Mouse (Mus musculus) splenic B cell, adult 2 months (primary cell): ENCODE results near the gene Tmem50a.

ENCODE experiments used
- DNase-seq: peaks from one replicate; pipeline ENCODE4 v3.0.0-alpha.2; 2011; ENCODE audit warnings: low read depth, low spot score
- H3K27me3 ChIP-seq: 2 replicates; pipeline ENCODE4 v1.6.1; 2012; ENCODE audit warnings: mild to moderate bottlenecking, low read length, moderate library complexity, mixed read lengths; ENCODE audit not compliant: control insufficient read depth, poor library complexity, insufficient read depth, severe bottlenecking
- H3K36me3 ChIP-seq: 2 replicates; pipeline ENCODE4 v1.6.1; 2012; ENCODE audit warnings: mild to moderate bottlenecking, low read length, moderate library complexity, mixed read lengths; ENCODE audit not compliant: control insufficient read depth, poor library complexity, insufficient read depth, severe bottlenecking

Gene Tmem50a

GRCm38 (mm10) chr4:134929536-134929935, 14.7 kb upstream of the Tmem50a start:
- H3K36me3 ChIP-seq, result peaks cover 15% of the 10 kb centered on the region
- peak; percentile 73 for DNase-seq
- no peaks in the 10 kb centered on the region for H3K27me3 ChIP-seq

GRCm38 (mm10) chr4:134928464-134928836, 13.6 kb upstream of the Tmem50a start:
- Histone ChIP-seq H3K36me3 (peaks cover 19% of the 10 kb centered on the region), H3K27me3 (no peaks in the 10 kb centered on the region)
- DNase-seq, result no peak

- DNase-seq, result no peak
- Histone ChIP-seq H3K27me3 (no peaks in the 10 kb centered on the region), H3K36me3 (peaks cover 19% of the 10 kb centered on the region)
These were observed 13.1 kb upstream of the Tmem50a start for GRCm38 (mm10) chr4:134927815-134928463.

- no peak for DNase-seq
- Histone ChIP-seq H3K36me3 (peaks cover 19% of the 10 kb centered on the region), H3K27me3 (no peaks in the 10 kb centered on the region)
These were observed 10.4 kb upstream of the Tmem50a start for GRCm38 (mm10) chr4:134925206-134925605.

- DNase-seq, result peak; percentile 79
- Histone ChIP-seq H3K27me3 (no peaks in the 10 kb centered on the region), H3K36me3 (peaks cover 19% of the 10 kb centered on the region)
These were observed 9.4 kb upstream of the Tmem50a start for GRCm38 (mm10) chr4:134924019-134924741.

GRCm38 (mm10) chr4:134923258-134924018, 8.6 kb upstream of the Tmem50a start, which contains the start of gene Rsrp1:
TSS of gene Rsrp1 (plus strand) at chr4:134923592.
- peak; percentile 100 for DNase-seq
- H3K27me3 ChIP-seq, result no peaks in the 10 kb centered on the region
- H3K36me3 ChIP-seq, result peaks cover 19% of the 10 kb centered on the region

- Histone ChIP-seq H3K36me3 (peaks cover 19% of the 10 kb centered on the region), H3K27me3 (no peaks in the 10 kb centered on the region)
- DNase-seq, result no peak
These were observed 8.1 kb upstream of the Tmem50a start for GRCm38 (mm10) chr4:134922925-134923244.

GRCm38 (mm10) chr4:134922111-134922924, 7.5 kb upstream of the Tmem50a start:
- peaks cover 18% of the 10 kb centered on the region for H3K36me3 ChIP-seq
- no peak for DNase-seq
- no peaks in the 10 kb centered on the region for H3K27me3 ChIP-seq

- DNase-seq, result no peak
- peaks cover 17% of the 10 kb centered on the region for H3K36me3 ChIP-seq
- H3K27me3 ChIP-seq, result no peaks in the 10 kb centered on the region
These were observed 6.9 kb upstream of the Tmem50a start for GRCm38 (mm10) chr4:134921703-134922102.

GRCm38 (mm10) chr4:134920631-134921030, 5.8 kb upstream of the Tmem50a start:
- no peak for DNase-seq
- Histone ChIP-seq H3K36me3 (peaks cover 11% of the 10 kb centered on the region; the same call in 1 of the 2 replicates), H3K27me3 (no peaks in the 10 kb centered on the region)

GRCm38 (mm10) chr4:134919733-134920540, 5.1 kb upstream of the Tmem50a start:
- peak; percentile 81 for DNase-seq
- Histone ChIP-seq H3K36me3 (peaks cover 6% of the 10 kb centered on the region; the same call in 1 of the 2 replicates), H3K27me3 (no peaks in the 10 kb centered on the region)

- Histone ChIP-seq H3K27me3 (no peaks in the 10 kb centered on the region), H3K36me3 (no peaks in the 10 kb centered on the region)
- DNase-seq, result peak; percentile 48
These were observed 3.6 kb upstream of the Tmem50a start for GRCm38 (mm10) chr4:134918381-134918780.

GRCm38 (mm10) chr4:134917194-134917593, 2.4 kb upstream of the Tmem50a start:
- Histone ChIP-seq H3K36me3 (no peaks in the 10 kb centered on the region), H3K27me3 (no peaks in the 10 kb centered on the region)
- DNase-seq, result no peak
